Mouse (Mus musculus): ENCODE results near the gene Olfr690.

DNA sequence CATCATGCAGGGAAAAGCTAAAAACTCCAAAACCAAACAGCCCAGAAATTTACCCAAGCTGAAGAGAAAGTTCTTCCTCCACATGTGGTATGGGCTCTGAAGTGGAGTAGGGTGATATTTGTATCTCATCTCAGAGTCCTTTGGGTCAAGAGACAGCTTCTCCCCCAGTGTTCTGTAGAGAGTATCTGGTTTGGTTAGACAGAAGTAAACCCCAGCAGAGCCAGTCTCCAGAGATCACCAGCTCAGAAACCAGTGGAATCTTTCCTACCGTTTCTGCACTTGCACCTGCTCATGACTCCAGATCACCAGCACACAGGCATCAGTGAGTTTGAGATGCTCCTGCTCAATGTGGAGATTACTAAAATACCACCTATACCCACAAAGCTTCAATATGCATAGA is at the start of gene Olfr690:
- TF ChIP-seq CTCF (IDR thresholded peaks at IDR 0.05; ENCODE audit: borderline replicate concordance, insufficient read depth, low read length) (no peak), POLR2A (IDR thresholded peaks at IDR 0.05; ENCODE audit: low read depth, low read length) (no peak)

Data from embryonic fibroblast, embryonic 13.5 days (primary cell).